Mouse (Mus musculus) forebrain, embryonic 13.5 days (tissue): ENCODE data around the gene Dock2. TPM values are rescaled to one million over a fixed set of nuclear protein-coding genes. Genes with fewer than 3 reads are reported as not detected.

Experiments used
- ATAC-seq: fragments of 200-750 bp; cut with Nextera tagmentation; 2 replicates; pipeline ENCODE4 v1.8.0; 2017
- H3K27ac ChIP-seq: fragments of 300-500 bp; sonication (generic); 2 replicates; pipeline ENCODE4 v1.5.1; 2015; ENCODE audit warnings: inconsistent platforms, mild to moderate bottlenecking, moderate library complexity
- H3K27me3 ChIP-seq: fragments of 300-500 bp; sonication (generic); 2 replicates; pipeline ENCODE4 v1.6.1; 2015; ENCODE audit warnings: mild to moderate bottlenecking, inconsistent platforms
- H3K36me3 ChIP-seq: fragments of 300-500 bp; sonication (generic); 2 replicates; pipeline ENCODE4 v1.6.1; 2015; ENCODE audit warnings: mild to moderate bottlenecking, inconsistent platforms; ENCODE audit not compliant: poor library complexity, severe bottlenecking
- H3K4me1 ChIP-seq: fragments of 300-500 bp; sonication (generic); 2 replicates; pipeline ENCODE4 v1.6.1; 2015; ENCODE audit warnings: inconsistent platforms
- H3K4me2 ChIP-seq: fragments of 300-500 bp; sonication (generic); 2 replicates; pipeline ENCODE4 v1.6.1; 2015; ENCODE audit warnings: inconsistent platforms, mild to moderate bottlenecking, moderate library complexity
- H3K4me3 ChIP-seq: fragments of 300-500 bp; sonication (generic); 2 replicates; pipeline ENCODE4 v1.5.1; 2015; ENCODE audit warnings: mild to moderate bottlenecking, inconsistent platforms
- H3K9ac ChIP-seq: fragments of 300-500 bp; sonication (generic); 2 replicates; pipeline ENCODE4 v1.6.1; 2015; ENCODE audit warnings: mild to moderate bottlenecking, inconsistent platforms
- H3K9me3 ChIP-seq: fragments of 300-500 bp; sonication (generic); replicated peaks from 2 replicates; pipeline ENCODE4 v1.6.1; 2016; ENCODE audit warnings: inconsistent platforms
- WGBS: fragments of 180-500 bp; shearing (Covaris S2); methylation state at CpG from one replicate; pipeline ENCODE4 v1.1.7; 2015; 5-methylcytosine and 5-hydroxymethylcytosine counted together
- polyA plus RNA-seq: library from polyadenylated mRNA; unstranded; fragments of >200 nt; fragmentation: Nextera tagmentation; extraction: Ambion mirVana; gene quantifications from 2 replicates; pipeline ENCODE4 v1.2.1, GENCODE M21; 2015

Dock2 gene
- polyA plus RNA-seq, 1 experiment from 2014 or later, result 0.15 TPM

DNA sequence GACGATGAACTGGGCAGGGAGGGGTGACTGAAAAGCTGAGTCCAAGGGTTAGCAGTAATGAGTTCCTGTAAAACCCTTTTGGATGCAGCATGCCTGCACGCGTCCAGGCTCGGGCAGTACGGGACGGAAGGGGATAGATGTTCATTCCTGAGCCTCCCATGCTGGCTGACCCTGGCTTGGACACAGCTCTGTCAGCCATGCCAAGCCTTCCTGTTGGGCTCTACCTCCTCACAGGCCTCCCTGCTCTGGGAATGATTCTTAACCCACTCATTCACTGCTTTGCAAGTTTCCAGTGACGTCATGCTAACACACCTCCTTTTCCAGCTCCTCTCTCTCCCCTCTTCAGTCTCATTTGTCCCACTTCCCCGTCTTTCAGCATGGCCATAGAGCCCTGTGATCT lies 460.0 kb downstream of the Dock2 start:
- Histone ChIP-seq H3K9ac (no peak overlapping the region), H3K4me1 (no peaks in the 10 kb centered on the region), H3K9me3 (no peaks in the 10 kb centered on the region), H3K27me3 (no peaks in the 10 kb centered on the region), H3K36me3 (no peaks in the 10 kb centered on the region), H3K4me3 (no peak overlapping the region), H3K4me2 (no peak overlapping the region), H3K27ac (no peak overlapping the region)
- WGBS, result 78% methylated on average over 8 of the region's 8 CpGs
- 0 out of 2 replicates have a peak, but pooled peaks have one; percentile 6 for ATAC-seq

DNA sequence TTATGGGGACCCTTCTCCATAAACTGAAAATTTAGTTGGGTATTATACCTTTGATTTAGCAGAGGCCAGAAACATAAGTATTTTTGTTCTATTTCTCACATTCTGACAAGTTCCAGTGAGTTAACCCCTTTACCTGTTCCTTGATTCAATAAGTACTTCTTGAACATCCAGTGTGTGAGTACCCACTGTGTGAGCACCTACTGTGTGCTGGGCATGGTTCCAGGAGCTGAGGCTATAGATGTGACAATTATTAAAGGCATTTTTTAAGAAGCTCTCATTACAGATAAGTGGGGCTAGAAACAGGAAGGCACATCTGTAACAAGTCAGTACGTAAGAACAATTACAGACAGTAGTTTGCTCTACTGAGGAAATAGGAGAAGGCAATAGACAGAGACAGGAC lies 464.4 kb downstream of the Dock2 start:
- WGBS, result 93% methylated on average over 1 of the region's 1 CpGs

DNA sequence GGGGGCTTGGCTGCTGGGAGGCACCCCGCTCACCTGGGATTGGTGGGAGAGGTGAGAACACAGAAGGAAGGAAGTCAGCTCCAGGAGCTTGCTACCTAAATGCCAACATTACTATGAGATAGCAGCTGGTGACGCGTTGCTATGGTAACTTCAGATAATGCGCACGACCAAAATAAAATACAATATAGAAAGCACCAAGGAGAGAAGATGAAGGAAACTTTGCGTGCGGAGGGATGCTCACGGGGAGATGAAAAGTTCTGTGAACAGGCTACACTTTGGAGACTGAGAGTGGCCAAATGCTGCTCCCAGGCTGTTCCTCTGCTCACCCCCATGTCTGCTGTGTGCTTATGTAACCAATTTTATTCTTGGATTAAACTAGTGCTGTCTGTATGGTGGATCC lies 466.7 kb downstream of the Dock2 start:
- Histone ChIP-seq H3K4me3 (no peak overlapping the region), H3K27ac (no peak overlapping the region), H3K9me3 (no peaks in the 10 kb centered on the region), H3K4me1 (peaks cover 25% of the 10 kb centered on the region), H3K4me2 (peak overlapping the region; percentile 60), H3K27me3 (0 out of 2 replicates have a peak, but pooled peaks cover 4% of the 10 kb centered on the region), H3K36me3 (no peaks in the 10 kb centered on the region), H3K9ac (no peak overlapping the region)
- 67% methylated on average over 8 of the region's 8 CpGs for WGBS
- 0 out of 2 replicates have a peak, but pooled peaks have one; percentile 13 for ATAC-seq

More for the DNA sequence above, 464.4 kb downstream of the Dock2 start:
- ATAC-seq, result no peak
- Histone ChIP-seq H3K4me2 (no peak overlapping the region), H3K4me1 (peaks cover 25% of the 10 kb centered on the region), H3K4me3 (no peak overlapping the region), H3K36me3 (no peaks in the 10 kb centered on the region), H3K9ac (no peak overlapping the region), H3K9me3 (no peaks in the 10 kb centered on the region), H3K27me3 (0 out of 2 replicates have a peak, but pooled peaks cover 4% of the 10 kb centered on the region), H3K27ac (no peak overlapping the region)

DNA sequence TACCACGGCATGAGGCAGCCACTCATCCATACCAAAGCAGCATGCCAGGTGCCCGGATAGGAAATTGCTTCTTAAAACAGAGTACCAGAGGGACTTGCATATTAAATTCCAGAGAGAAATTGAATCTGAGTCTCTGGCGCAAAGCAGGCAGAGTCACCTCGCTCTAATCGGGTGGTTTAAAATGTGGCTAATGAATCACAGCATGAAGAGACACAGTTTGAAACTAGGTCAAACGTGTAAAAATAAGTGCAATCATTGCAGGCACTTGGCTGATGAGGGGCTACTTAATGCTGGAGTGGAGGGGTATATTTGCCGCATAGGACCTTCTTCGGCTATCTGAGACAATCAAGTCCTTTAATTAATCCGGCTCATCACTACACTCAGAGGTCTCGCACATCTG lies 467.5 kb downstream of the Dock2 start:
- H3K9ac ChIP-seq, result no peak overlapping the region
- H3K27me3 ChIP-seq, result 0 out of 2 replicates have a peak, but pooled peaks cover 4% of the 10 kb centered on the region
- ATAC-seq, result no peak
- H3K9me3 ChIP-seq, result no peaks in the 10 kb centered on the region
- H3K4me3 ChIP-seq, result peak overlapping the region; percentile 41
- 38% methylated on average over 10 of the region's 10 CpGs for WGBS
- peaks cover 25% of the 10 kb centered on the region for H3K4me1 ChIP-seq
- H3K27ac ChIP-seq, result no peak overlapping the region
- peak overlapping the region; percentile 60 for H3K4me2 ChIP-seq
- no peaks in the 10 kb centered on the region for H3K36me3 ChIP-seq

DNA sequence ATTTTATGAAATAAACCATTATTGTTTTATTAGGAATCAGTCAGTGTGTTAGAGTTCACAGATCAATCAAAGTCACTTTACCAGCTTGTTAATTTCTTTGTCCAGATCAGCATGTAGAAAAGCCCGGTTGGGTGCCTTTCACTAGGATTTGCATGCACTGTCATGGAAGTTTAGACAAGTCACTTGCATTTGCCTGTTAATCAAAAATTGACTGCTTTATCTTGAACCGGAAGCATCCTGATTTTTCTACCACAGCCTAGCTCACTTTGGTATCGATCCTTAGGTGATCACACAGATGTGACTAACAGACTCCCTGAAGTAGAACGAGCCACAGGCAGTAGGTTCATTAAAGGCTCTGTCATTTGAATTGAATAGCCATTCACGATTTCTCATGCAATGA lies 468.3 kb downstream of the Dock2 start:
- ATAC-seq, result no peak
- Histone ChIP-seq H3K4me1 (peaks cover 25% of the 10 kb centered on the region), H3K36me3 (no peaks in the 10 kb centered on the region), H3K4me3 (peak overlapping the region; percentile 41), H3K27ac (no peak overlapping the region), H3K27me3 (0 out of 2 replicates have a peak, but pooled peaks cover 4% of the 10 kb centered on the region), H3K9ac (peak overlapping the region; percentile 43; the same call in 1 of the 2 replicates), H3K4me2 (peak overlapping the region; percentile 60), H3K9me3 (no peaks in the 10 kb centered on the region)
- WGBS, result 5% methylated on average over 5 of the region's 5 CpGs

DNA sequence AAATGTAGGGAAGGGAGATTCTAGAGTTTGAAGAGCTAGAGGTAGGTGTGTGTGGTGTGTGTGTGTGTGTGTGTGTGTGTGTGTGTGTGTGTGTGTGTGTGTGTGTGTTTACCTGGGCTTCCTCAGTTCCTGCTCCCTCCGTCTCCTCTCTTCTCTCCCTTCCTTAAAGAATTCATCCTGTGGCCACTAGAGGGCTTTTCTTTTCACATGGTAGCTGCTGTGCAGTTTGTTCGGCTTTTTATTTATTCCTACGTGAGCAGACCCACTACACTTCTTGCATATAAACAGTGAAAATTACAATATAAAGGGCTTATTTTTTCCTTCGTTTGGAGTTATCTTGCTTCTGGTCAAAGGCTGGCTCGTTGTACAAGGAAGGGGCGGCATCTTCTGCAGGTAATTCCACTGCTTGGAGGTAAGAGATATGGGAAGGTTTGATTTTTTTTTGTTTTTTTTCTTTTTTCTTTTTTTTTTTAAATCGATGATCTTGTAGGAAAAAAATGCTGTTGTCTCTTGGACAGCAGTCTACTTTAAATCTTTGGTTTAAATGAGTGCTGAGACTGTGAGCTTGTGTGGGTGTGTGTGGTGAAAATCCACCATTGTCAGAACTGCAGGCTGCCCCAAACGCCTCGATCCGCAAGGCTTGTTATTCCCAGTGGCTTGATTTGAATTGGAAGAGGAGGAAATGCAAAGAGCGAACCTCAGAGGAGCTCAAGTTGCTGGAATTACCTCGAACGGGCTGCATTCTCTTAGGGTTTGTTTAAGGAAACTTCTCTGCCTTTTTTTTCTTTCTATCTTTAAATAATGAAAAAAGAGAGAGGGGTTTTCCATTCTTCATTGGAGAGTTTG lies 468.9 kb downstream of the Dock2 start, which contains the start of gene Fam196b:
Gene Fam196b, plus strand, starts transcription at position 289 of the 846 bp plus-strand sequence.
- WGBS, result under 1% methylated on average over 13 of the region's 13 CpGs
- Histone ChIP-seq H3K27ac (no peak within 1 kb of the TSS), H3K36me3 (no peaks in the 10 kb centered on the region), H3K9ac (peak within 1 kb of the TSS; percentile 43), H3K9me3 (no peaks in the 10 kb centered on the region), H3K4me2 (peak within 1 kb of the TSS; percentile 60), H3K4me1 (peaks cover 25% of the 10 kb centered on the region), H3K27me3 (0 out of 2 replicates have a peak, but pooled peaks cover 4% of the 10 kb centered on the region), H3K4me3 (peak within 1 kb of the TSS; percentile 41)
- ATAC-seq, result peak; percentile 88

DNA sequence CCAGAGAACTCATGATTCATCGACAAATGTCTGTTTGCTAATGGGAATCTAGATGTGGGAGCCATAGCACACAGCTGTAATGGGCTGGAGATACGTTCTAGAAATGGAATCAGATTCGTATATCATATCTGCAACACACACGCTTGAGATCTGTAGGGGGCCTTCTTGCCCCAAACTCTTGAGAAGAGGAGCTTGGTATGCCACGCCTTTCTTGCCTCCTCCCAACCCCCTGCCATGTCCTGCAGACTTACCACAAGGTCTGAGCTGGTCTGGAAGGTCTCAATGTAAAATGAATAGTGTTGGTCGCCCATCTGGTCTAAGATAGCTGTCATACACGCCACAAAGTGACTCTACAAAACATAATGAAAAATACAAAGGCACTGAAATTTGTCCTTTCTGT lies 471.5 kb downstream of the Dock2 start:
- peaks cover 17% of the 10 kb centered on the region for H3K4me1 ChIP-seq
- no peak overlapping the region for H3K4me2 ChIP-seq
- no peak overlapping the region for H3K4me3 ChIP-seq
- WGBS, result 83% methylated on average over 7 of the region's 7 CpGs
- no peak overlapping the region for H3K9ac ChIP-seq
- H3K27me3 ChIP-seq, result 0 out of 2 replicates have a peak, but pooled peaks cover 2% of the 10 kb centered on the region
- no peak for ATAC-seq
- H3K36me3 ChIP-seq, result no peaks in the 10 kb centered on the region
- no peaks in the 10 kb centered on the region for H3K9me3 ChIP-seq
- H3K27ac ChIP-seq, result no peak overlapping the region

DNA sequence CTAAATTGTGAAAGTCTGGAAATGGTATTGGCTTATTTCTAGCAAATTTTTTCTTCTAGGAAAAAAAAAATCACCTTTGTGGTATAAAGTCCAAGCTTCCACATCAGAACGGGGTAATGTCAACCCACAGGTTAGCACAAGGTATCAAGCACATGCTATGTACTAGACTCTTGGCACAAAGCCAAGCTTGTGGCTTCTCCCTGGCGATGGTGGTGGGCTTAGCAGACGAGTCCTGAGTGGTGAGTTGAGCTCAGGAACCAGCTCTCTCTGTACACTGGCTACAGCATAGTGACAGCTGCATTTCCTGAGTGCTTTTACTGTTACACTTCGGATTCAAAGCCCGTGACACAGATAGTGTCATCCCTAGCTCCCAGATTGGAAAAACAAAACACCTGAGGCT lies 472.0 kb downstream of the Dock2 start:
- Histone ChIP-seq H3K4me2 (no peak overlapping the region), H3K4me3 (no peak overlapping the region), H3K4me1 (peaks cover 12% of the 10 kb centered on the region), H3K9ac (no peak overlapping the region), H3K27me3 (no peaks in the 10 kb centered on the region), H3K27ac (no peak overlapping the region), H3K36me3 (no peaks in the 10 kb centered on the region), H3K9me3 (no peaks in the 10 kb centered on the region)
- 74% methylated on average over 5 of the region's 5 CpGs for WGBS
- ATAC-seq, result no peak

DNA sequence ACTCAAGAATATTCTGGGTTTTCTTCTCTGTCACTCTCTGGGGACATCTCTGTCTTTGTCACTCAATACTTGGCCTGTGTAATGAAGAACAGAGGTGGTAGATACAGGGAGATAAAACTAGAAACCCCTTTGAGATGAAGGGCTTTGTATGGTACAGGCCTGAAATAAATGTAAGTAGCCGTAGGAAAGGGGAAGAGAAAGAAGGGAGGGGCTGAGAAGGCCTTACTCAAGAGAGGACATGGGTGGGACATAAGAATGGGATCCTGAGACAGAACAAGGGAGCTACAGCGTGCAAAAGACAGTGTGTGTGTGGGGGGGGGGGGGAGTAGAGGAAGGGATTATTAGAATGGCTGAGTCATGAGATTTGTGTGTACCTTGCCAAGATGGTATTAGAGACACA lies 474.3 kb downstream of the Dock2 start:
- WGBS, result 79% methylated on average over 2 of the region's 2 CpGs
- no peak overlapping the region for H3K27ac ChIP-seq
- no peaks in the 10 kb centered on the region for H3K4me1 ChIP-seq
- H3K9ac ChIP-seq, result no peak overlapping the region
- no peak overlapping the region for H3K4me3 ChIP-seq
- H3K4me2 ChIP-seq, result no peak overlapping the region
- H3K9me3 ChIP-seq, result no peaks in the 10 kb centered on the region
- no peaks in the 10 kb centered on the region for H3K36me3 ChIP-seq
- ATAC-seq, result no peak
- H3K27me3 ChIP-seq, result no peaks in the 10 kb centered on the region

DNA sequence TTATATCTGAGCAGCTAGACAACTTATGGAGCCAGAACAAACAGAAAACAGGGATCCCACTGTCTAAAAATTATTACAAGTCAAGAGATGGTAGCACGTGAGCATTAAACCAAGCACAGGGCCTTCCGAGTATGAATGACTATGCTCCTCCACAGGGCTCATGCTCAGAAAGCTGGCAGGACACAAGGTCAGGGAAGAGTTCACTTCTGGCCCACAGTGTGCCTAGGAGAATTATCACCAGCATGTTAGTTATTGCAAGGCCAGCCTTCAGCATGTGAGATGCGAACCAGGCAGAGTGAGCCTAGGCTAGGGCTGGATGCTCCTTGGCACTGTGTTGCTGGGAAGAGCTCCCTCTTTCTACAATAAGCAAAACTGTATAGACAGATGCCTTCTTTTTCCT lies 475.0 kb downstream of the Dock2 start:
- Histone ChIP-seq H3K9ac (no peak overlapping the region), H3K4me3 (no peak overlapping the region), H3K4me2 (no peak overlapping the region), H3K36me3 (no peaks in the 10 kb centered on the region), H3K9me3 (no peaks in the 10 kb centered on the region), H3K27me3 (no peaks in the 10 kb centered on the region), H3K4me1 (no peaks in the 10 kb centered on the region), H3K27ac (no peak overlapping the region)
- ATAC-seq, result no peak
- 91% methylated on average over 3 of the region's 3 CpGs for WGBS

DNA sequence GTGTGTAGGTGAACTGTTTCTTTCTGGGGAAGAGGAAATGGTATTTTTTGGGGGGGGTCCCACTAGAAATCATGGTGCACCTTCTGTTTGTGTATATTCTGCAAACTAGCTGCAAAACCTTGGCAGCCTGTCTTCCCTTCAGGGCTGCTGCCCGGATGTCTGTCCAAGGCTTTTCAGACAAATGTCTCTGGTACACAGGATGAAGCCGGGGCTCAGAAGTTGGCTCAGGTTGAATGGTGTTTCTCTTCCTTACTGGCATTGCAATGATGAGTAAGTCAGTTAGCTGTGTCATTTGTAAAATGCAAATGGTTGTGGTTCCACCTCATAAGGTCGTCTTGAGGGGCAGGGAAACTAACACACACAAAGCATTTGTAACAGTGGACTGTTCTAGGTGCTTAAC lies 477.5 kb downstream of the Dock2 start:
- no peak overlapping the region for H3K27ac ChIP-seq
- no peak overlapping the region for H3K4me3 ChIP-seq
- H3K4me1 ChIP-seq, result no peaks in the 10 kb centered on the region
- H3K9me3 ChIP-seq, result no peaks in the 10 kb centered on the region
- ATAC-seq, result no peak
- no peaks in the 10 kb centered on the region for H3K36me3 ChIP-seq
- no peak overlapping the region for H3K4me2 ChIP-seq
- WGBS, result 93% methylated on average over 3 of the region's 3 CpGs
- no peak overlapping the region for H3K9ac ChIP-seq
- no peaks in the 10 kb centered on the region for H3K27me3 ChIP-seq

DNA sequence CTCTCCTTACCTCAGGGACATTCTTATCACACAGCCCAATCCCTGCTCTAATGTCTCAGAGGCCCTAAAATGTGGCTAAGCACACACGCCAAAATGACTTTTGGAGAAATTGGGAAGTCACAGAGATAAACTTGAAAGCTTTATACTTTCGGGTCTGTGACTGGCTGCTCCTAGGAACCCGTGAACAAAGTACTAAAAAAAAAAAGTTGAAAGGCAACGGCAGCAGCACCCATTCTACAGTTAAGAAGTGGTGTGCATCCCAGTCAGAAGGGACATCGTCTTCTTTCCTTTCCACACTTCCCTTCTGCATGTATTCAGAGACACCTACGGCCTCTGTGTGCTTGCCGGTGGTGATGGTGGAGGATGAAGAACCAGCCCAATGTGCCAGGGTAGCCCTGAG lies 483.6 kb downstream of the Dock2 start:
- no peak for ATAC-seq
- 94% methylated on average over 7 of the region's 7 CpGs for WGBS

More for the DNA sequence above, 483.6 kb downstream of the Dock2 start:
- Histone ChIP-seq H3K4me1 (peaks cover 8% of the 10 kb centered on the region), H3K27ac (no peak overlapping the region), H3K36me3 (no peaks in the 10 kb centered on the region), H3K9ac (no peak overlapping the region), H3K4me3 (no peak overlapping the region), H3K4me2 (no peak overlapping the region), H3K9me3 (no peaks in the 10 kb centered on the region), H3K27me3 (no peaks in the 10 kb centered on the region)
